Mouse (Mus musculus) liver, adult 2 months (tissue): ENCODE measurements around the gene S1pr4.

Source experiments
- CTCF ChIP-seq: fragments of 200-500 bp; IDR thresholded peaks from 2 replicates; pipeline ENCODE4 v1.5.1; 2011; ENCODE audit warnings: low read depth, low read length, control low read depth
- POLR2A ChIP-seq: fragments of 200-500 bp; IDR thresholded peaks from 2 replicates; pipeline ENCODE4 v1.6.1; 2011; ENCODE audit warnings: low read length, control low read depth; ENCODE audit not compliant: insufficient read depth; ENCODE audit errors: extremely low read depth

GRCm38 (mm10) chr10:81462917-81463316 lies 37.0 kb downstream of the S1pr4 start:
- TF ChIP-seq POLR2A = no peak
- TF ChIP-seq CTCF = no peak
